Mouse (Mus musculus): ENCODE measurements around the gene Arfip1. TPM values are rescaled to one million over a fixed set of nuclear protein-coding genes. Genes with fewer than 3 reads are reported as not detected.

The Arfip1 gene
- 24.9 and 30.2 TPM in 2 replicates for polyA plus RNA-seq (2015; fragmentation: Nextera tagmentation; extraction: Ambion mirVana)

DNA sequence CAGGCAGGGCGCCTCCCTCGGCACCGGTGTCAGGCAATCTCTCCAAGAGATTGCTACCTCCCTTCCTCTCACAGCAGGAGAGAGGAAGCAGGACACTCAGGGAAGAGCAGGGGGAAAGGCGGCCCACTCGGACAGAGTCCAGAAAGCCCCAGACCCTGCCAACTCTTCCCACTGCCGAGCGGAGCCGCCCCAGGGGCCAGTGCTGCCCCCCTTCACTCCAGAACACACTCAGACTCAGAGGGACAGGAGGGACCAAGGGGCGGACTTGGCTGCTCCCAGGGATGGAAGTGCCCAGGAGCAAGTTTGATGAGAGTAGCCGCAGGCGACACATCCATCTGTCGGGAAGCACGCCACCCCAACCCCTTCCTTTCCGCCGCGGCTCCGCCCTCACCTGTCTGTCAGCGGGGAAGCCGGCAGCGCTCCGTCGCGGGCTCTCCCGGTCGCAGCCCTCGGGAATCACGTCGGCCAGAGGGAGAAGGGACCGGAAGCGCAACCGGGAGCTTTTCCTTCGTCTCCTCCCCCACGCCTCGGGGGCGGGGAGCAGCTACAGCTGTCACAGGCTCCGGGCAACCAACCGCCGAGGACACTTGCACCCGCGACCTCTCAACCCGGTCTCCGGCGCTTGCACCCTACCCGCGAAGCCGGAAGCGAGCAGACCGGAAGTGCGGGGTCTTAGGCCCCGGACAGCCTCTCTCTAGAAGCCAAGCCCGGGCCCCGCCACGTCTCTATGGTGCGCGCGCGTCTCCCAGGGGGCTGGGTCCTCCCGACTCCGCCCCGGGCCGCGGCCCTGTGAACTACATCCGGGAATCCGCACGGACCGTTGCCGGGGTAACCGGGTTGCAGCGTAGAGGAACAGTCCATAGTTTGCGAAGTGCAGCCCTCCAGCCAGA, at the start of gene Arfip1:
TSS of gene Arfip1 (minus strand) at position 603 of the 890 bp plus-strand sequence.
- Histone ChIP-seq H3K27me3 (replicated peaks; ENCODE audit: control insufficient read depth, insufficient read depth, low read length) (no peaks in the 10 kb centered on the region), H3K27ac (ENCODE audit: low read length) (peak within 1 kb of the TSS; percentile 89), H3K9me3 (ENCODE audit: control insufficient read depth, low read length) (no peaks in the 10 kb centered on the region), H3K36me3 (ENCODE audit: control insufficient read depth, insufficient read depth) (no peaks in the 10 kb centered on the region), H3K9ac (replicated peaks; ENCODE audit: low read depth, low read length) (peak within 1 kb of the TSS; percentile 81), H3K4me1 (replicated peaks; ENCODE audit: control insufficient read depth, insufficient read depth, low read length) (peaks cover 24% of the 10 kb centered on the region), H3K4me2 (ENCODE audit: low read length) (peak within 1 kb of the TSS; percentile 89), H3K4me3 (replicated peaks; ENCODE audit: low read length) (peak within 1 kb of the TSS; percentile 93)
- ATAC-seq, result peak; percentile 99
- under 1% methylated on average over 64 of the region's 70 CpGs for WGBS

DNA sequence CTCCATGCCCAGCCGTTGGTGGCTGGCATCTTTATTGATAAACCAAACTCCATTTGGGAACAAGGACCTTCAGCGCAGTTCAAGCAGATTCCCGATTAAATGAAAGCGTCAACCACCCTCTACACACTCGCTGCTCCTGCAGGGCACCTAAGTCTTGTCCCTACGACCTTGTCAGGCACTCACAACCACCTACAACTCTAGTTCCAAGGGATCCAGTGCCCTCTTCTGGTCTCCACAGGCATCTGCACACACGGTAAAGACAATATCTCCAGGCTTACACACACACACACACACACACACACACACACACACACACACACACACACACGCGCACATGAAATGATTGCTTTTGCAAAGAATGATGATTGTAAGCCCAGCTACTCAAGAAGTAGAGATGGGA, 49.2 kb upstream of the Arfip1 start:
- Histone ChIP-seq H3K4me3 (replicated peaks; ENCODE audit: low read length) (no peak overlapping the region), H3K4me1 (replicated peaks; ENCODE audit: control insufficient read depth, insufficient read depth, low read length) (no peaks in the 10 kb centered on the region), H3K9me3 (ENCODE audit: control insufficient read depth, low read length) (no peaks in the 10 kb centered on the region), H3K27me3 (replicated peaks; ENCODE audit: control insufficient read depth, insufficient read depth, low read length) (no peaks in the 10 kb centered on the region), H3K4me2 (ENCODE audit: low read length) (no peak overlapping the region), H3K27ac (ENCODE audit: low read length) (no peak overlapping the region), H3K36me3 (ENCODE audit: control insufficient read depth, insufficient read depth) (no peaks in the 10 kb centered on the region), H3K9ac (replicated peaks; ENCODE audit: low read depth, low read length) (no peak overlapping the region)
- ATAC-seq, result no peak
- WGBS, result 92% methylated on average over 9 of the region's 9 CpGs

- ATAC-seq, result no peak
- no peak overlapping the region for H3K4me2 ChIP-seq (ENCODE audit: low read length)
- no peak overlapping the region for H3K9ac ChIP-seq (replicated peaks; ENCODE audit: low read depth, low read length)
- H3K4me1 ChIP-seq (replicated peaks; ENCODE audit: control insufficient read depth, insufficient read depth, low read length), result peaks cover 3% of the 10 kb centered on the region
- 69% methylated on average over 3 of the region's 3 CpGs for WGBS
- no peak overlapping the region for H3K4me3 ChIP-seq (replicated peaks; ENCODE audit: low read length)
- H3K27ac ChIP-seq (ENCODE audit: low read length), result no peak overlapping the region
- no peaks in the 10 kb centered on the region for H3K9me3 ChIP-seq (ENCODE audit: control insufficient read depth, low read length)
- no peaks in the 10 kb centered on the region for H3K36me3 ChIP-seq (ENCODE audit: control insufficient read depth, insufficient read depth)
- H3K27me3 ChIP-seq (replicated peaks; ENCODE audit: control insufficient read depth, insufficient read depth, low read length), result no peaks in the 10 kb centered on the region
Observed at GRCm38 (mm10) chr3:84622026-84622425, 39.6 kb upstream of the Arfip1 start.

GRCm38 (mm10) chr3:84619725-84620124, 37.3 kb upstream of the Arfip1 start:
- no peaks in the 10 kb centered on the region for H3K4me1 ChIP-seq (replicated peaks; ENCODE audit: control insufficient read depth, insufficient read depth, low read length)
- no peak overlapping the region for H3K27ac ChIP-seq (ENCODE audit: low read length)
- ATAC-seq, result no peak
- H3K9me3 ChIP-seq (ENCODE audit: control insufficient read depth, low read length), result no peaks in the 10 kb centered on the region
- no peaks in the 10 kb centered on the region for H3K36me3 ChIP-seq (ENCODE audit: control insufficient read depth, insufficient read depth)
- 90% methylated on average over 6 of the region's 6 CpGs for WGBS
- H3K4me2 ChIP-seq (ENCODE audit: low read length), result no peak overlapping the region
- H3K9ac ChIP-seq (replicated peaks; ENCODE audit: low read depth, low read length), result no peak overlapping the region
- no peak overlapping the region for H3K4me3 ChIP-seq (replicated peaks; ENCODE audit: low read length)
- H3K27me3 ChIP-seq (replicated peaks; ENCODE audit: control insufficient read depth, insufficient read depth, low read length), result no peaks in the 10 kb centered on the region

DNA sequence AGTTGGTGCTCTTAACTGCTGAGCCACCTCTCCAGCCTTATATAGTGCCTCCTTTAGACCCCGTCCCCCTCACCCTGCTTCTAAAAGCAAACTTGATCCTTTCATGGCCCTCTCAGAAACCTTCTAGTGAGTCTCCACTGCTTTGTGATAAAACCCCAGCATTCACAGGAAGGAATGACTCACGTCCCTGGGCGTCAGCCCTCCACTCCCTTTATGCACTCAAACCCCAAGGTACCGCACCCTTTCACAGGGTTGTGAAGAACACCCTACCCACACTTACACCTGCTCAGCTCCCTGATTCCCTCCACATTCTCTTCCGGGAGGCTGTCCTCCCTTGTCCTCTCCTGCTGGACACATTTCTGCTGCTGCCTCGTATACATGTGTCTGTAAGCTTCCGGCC, 36.6 kb upstream of the Arfip1 start:
- no peaks in the 10 kb centered on the region for H3K9me3 ChIP-seq (ENCODE audit: control insufficient read depth, low read length)
- H3K4me1 ChIP-seq (replicated peaks; ENCODE audit: control insufficient read depth, insufficient read depth, low read length), result no peaks in the 10 kb centered on the region
- no peaks in the 10 kb centered on the region for H3K27me3 ChIP-seq (replicated peaks; ENCODE audit: control insufficient read depth, insufficient read depth, low read length)
- WGBS, result 96% methylated on average over 7 of the region's 7 CpGs
- no peak overlapping the region for H3K9ac ChIP-seq (replicated peaks; ENCODE audit: low read depth, low read length)
- no peaks in the 10 kb centered on the region for H3K36me3 ChIP-seq (ENCODE audit: control insufficient read depth, insufficient read depth)
- no peak overlapping the region for H3K27ac ChIP-seq (ENCODE audit: low read length)
- no peak overlapping the region for H3K4me2 ChIP-seq (ENCODE audit: low read length)
- ATAC-seq, result no peak
- H3K4me3 ChIP-seq (replicated peaks; ENCODE audit: low read length), result no peak overlapping the region

GRCm38 (mm10) chr3:84618627-84619026, 36.2 kb upstream of the Arfip1 start:
- H3K27me3 ChIP-seq (replicated peaks; ENCODE audit: control insufficient read depth, insufficient read depth, low read length), result no peaks in the 10 kb centered on the region
- H3K9me3 ChIP-seq (ENCODE audit: control insufficient read depth, low read length), result no peaks in the 10 kb centered on the region
- no peak for ATAC-seq
- H3K27ac ChIP-seq (ENCODE audit: low read length), result no peak overlapping the region
- H3K4me1 ChIP-seq (replicated peaks; ENCODE audit: control insufficient read depth, insufficient read depth, low read length), result no peaks in the 10 kb centered on the region
- H3K4me3 ChIP-seq (replicated peaks; ENCODE audit: low read length), result no peak overlapping the region
- WGBS, result 91% methylated on average over 2 of the region's 2 CpGs
- H3K9ac ChIP-seq (replicated peaks; ENCODE audit: low read depth, low read length), result no peak overlapping the region
- no peaks in the 10 kb centered on the region for H3K36me3 ChIP-seq (ENCODE audit: control insufficient read depth, insufficient read depth)
- no peak overlapping the region for H3K4me2 ChIP-seq (ENCODE audit: low read length)

DNA sequence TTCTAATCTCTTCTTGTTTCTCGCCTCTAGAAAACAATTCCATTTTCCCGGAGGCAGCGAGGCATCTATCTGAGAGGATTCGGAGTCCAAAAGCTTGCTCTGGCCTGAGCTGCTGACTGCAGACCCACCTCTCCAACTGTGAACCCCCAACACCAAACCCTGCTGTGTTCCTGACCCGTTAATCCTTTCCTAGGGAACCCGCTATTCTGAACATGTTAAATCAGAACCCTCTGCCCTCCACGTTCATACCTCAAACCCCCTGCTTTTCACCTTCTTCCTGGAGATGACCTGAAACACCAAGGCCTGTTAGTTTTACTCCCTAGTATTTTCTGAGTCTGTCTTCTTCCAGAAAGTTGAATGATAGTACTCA, 33.4 kb upstream of the Arfip1 start:
- H3K27me3 ChIP-seq (replicated peaks; ENCODE audit: control insufficient read depth, insufficient read depth, low read length), result no peaks in the 10 kb centered on the region
- no peaks in the 10 kb centered on the region for H3K36me3 ChIP-seq (ENCODE audit: control insufficient read depth, insufficient read depth)
- no peaks in the 10 kb centered on the region for H3K9me3 ChIP-seq (ENCODE audit: control insufficient read depth, low read length)
- no peak overlapping the region for H3K4me2 ChIP-seq (ENCODE audit: low read length)
- no peak for ATAC-seq
- 30% methylated on average over 7 of the region's 7 CpGs for WGBS
- no peak overlapping the region for H3K9ac ChIP-seq (replicated peaks; ENCODE audit: low read depth, low read length)
- no peaks in the 10 kb centered on the region for H3K4me1 ChIP-seq (replicated peaks; ENCODE audit: control insufficient read depth, insufficient read depth, low read length)
- no peak overlapping the region for H3K27ac ChIP-seq (ENCODE audit: low read length)
- H3K4me3 ChIP-seq (replicated peaks; ENCODE audit: low read length), result no peak overlapping the region

DNA sequence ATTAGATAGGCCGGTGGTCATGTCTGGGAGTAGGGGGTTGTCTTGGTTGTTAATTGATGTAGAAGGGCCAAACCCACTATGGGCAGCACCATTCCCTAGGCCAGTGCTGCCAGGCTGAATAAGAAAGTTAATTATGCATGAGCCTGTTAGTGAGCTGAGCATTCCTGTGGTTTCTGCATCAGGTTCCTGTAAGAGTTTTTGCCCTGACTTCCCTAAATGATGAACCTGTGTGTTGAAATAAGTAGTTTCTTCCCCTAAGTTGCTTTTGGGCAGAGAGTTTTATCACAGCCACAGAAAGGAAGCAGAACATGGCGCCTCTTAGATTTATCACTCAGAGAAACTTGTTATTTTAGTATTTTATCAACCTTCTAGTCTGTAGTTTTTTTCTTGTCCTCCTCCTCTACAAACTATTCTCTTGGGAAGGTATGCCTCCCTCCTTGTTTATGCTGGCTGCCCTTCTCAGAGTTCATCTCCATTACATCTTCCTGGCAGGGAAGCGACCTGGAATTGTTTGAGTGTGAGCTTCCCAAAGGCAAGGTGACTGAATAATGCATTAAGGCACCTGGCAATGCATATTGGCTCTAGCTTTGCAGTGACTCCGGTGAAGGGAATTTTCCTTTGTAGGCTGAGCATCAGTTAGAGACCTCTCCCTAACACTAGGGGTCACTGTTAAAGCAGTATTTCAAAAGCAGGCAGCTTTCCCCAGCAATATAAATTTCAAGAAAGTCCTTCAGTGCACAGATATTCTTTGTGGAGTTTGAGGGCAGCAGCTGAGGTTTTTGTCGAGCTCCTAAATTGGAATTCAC, 32.8 kb upstream of the Arfip1 start:
- 30% methylated on average over 5 of the region's 5 CpGs for WGBS
- Histone ChIP-seq H3K27ac (ENCODE audit: low read length) (no peak overlapping the region), H3K36me3 (ENCODE audit: control insufficient read depth, insufficient read depth) (no peaks in the 10 kb centered on the region), H3K4me2 (ENCODE audit: low read length) (no peak overlapping the region), H3K9me3 (ENCODE audit: control insufficient read depth, low read length) (no peaks in the 10 kb centered on the region), H3K9ac (replicated peaks; ENCODE audit: low read depth, low read length) (no peak overlapping the region), H3K27me3 (replicated peaks; ENCODE audit: control insufficient read depth, insufficient read depth, low read length) (no peaks in the 10 kb centered on the region), H3K4me1 (replicated peaks; ENCODE audit: control insufficient read depth, insufficient read depth, low read length) (no peaks in the 10 kb centered on the region), H3K4me3 (replicated peaks; ENCODE audit: low read length) (no peak overlapping the region)
- ATAC-seq, result peak; percentile 52; the same call in 1 of the 2 replicates

DNA sequence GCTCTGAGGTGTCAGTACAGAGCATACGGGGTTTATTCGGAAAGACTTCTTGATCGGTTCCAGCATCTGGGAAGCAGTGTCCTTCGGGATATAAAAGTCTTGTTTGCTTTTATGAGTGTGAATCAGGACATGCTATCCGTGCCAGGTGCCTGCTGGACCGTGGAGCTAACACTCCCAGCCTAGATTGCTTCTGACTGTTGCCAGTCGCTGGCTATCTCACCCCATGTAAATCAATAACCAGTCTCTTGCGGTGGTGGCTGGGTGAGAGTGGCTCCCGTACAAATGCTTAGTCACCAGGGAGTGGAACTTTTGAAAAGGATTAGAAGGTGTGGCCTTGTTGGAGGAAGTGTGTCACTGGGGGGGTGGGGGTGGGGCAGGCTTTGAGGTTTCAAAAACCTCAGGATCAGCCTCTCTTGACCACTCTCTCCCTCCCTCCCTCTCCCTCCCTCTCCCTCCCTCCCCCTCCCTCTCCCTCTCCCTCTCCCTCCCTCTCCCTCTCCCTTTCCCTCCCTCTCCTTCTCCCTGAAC, 27.8 kb upstream of the Arfip1 start:
- Histone ChIP-seq H3K4me3 (replicated peaks; ENCODE audit: low read length) (no peak overlapping the region), H3K27ac (ENCODE audit: low read length) (no peak overlapping the region), H3K9ac (replicated peaks; ENCODE audit: low read depth, low read length) (no peak overlapping the region), H3K4me1 (replicated peaks; ENCODE audit: control insufficient read depth, insufficient read depth, low read length) (no peaks in the 10 kb centered on the region), H3K9me3 (ENCODE audit: control insufficient read depth, low read length) (no peaks in the 10 kb centered on the region), H3K36me3 (ENCODE audit: control insufficient read depth, insufficient read depth) (no peaks in the 10 kb centered on the region), H3K27me3 (replicated peaks; ENCODE audit: control insufficient read depth, insufficient read depth, low read length) (no peaks in the 10 kb centered on the region), H3K4me2 (ENCODE audit: low read length) (no peak overlapping the region)
- WGBS, result 82% methylated on average over 9 of the region's 9 CpGs
- no peak for ATAC-seq

Measured in forebrain, embryonic 16.5 days (tissue).